Mouse (Mus musculus) stomach, embryonic 14.5 days (tissue): ENCODE data around the gene Olfr825. TPM values are rescaled to one million over a fixed set of nuclear protein-coding genes. Genes with fewer than 3 reads are reported as not detected.
"Not testable (repeated sequence)": the region's sequence is repeated elsewhere in the genome, so short reads cannot be mapped to it uniquely, and the experiment has no call there.

Experiments used
- ATAC-seq: fragments of 200-750 bp; cut with Nextera tagmentation; 2 replicates; pipeline ENCODE4 v1.8.0; 2017; ENCODE audit warnings: low read depth, moderate TSS enrichment; ENCODE audit not compliant: insufficient number of reproducible peaks, insufficient read depth, low FRiP score
- H3K27ac ChIP-seq: fragments of 300-500 bp; sonication (generic); 2 replicates; pipeline ENCODE4 v1.5.1; 2014; ENCODE audit warnings: mild to moderate bottlenecking, low read length, moderate library complexity, mixed read lengths
- H3K27me3 ChIP-seq: fragments of 300-500 bp; sonication (generic); 2 replicates; pipeline ENCODE4 v1.6.1; 2014; ENCODE audit warnings: low read length, control low read depth, mixed read lengths; ENCODE audit not compliant: control insufficient read depth, insufficient read depth
- H3K36me3 ChIP-seq: fragments of 300-500 bp; sonication (generic); 2 replicates; pipeline ENCODE4 v1.6.1; 2014; ENCODE audit warnings: mild to moderate bottlenecking, control low read depth, low read length, moderate library complexity, mixed read lengths; ENCODE audit not compliant: control insufficient read depth, insufficient read depth
- H3K4me1 ChIP-seq: fragments of 300-500 bp; sonication (generic); 2 replicates; pipeline ENCODE4 v1.6.1; 2014; ENCODE audit warnings: low read length, control low read depth, mixed read lengths; ENCODE audit not compliant: control insufficient read depth, insufficient read depth
- H3K4me2 ChIP-seq: fragments of 300-500 bp; sonication (generic); replicated peaks from 2 replicates; pipeline ENCODE4 v1.6.1; 2014; ENCODE audit warnings: low read depth, low read length, control low read depth
- H3K4me3 ChIP-seq: fragments of 300-500 bp; sonication (generic); 2 replicates; pipeline ENCODE4 v1.5.1; 2014; ENCODE audit warnings: low read depth, low read length, control low read depth
- H3K9ac ChIP-seq: fragments of 300-500 bp; sonication (generic); replicated peaks from 2 replicates; pipeline ENCODE4 v1.6.1; 2014; ENCODE audit warnings: low read depth, mild to moderate bottlenecking, control low read depth, low read length, moderate library complexity, mixed read lengths
- H3K9me3 ChIP-seq: fragments of 300-500 bp; sonication (generic); 2 replicates; pipeline ENCODE4 v1.6.1; 2016; ENCODE audit warnings: low read depth, low read length, control low read depth; ENCODE audit not compliant: control insufficient read depth
- WGBS: fragments of 180-500 bp; shearing (Covaris S2); extraction: QIAGEN DNeasy Blood & Tissue Kit; methylation state at CpG from one replicate; pipeline ENCODE4 v1.1.7; 2014; 5-methylcytosine and 5-hydroxymethylcytosine counted together
- polyA plus RNA-seq: library from polyadenylated mRNA; unstranded; fragments of >200 nt; fragmentation: Nextera tagmentation; extraction: Ambion mirVana; gene quantifications from 2 replicates; pipeline ENCODE4 v1.2.1, GENCODE M21; 2014

Gene Olfr825
- polyA plus RNA-seq: not detected in 2 replicates

GRCm38 (mm10) chr10:130166666-130167065 is at the start of gene Olfr825:
TSS of gene Olfr825 (minus strand) at chr10:130166766.
- no peak within 1 kb of the TSS for H3K4me3 ChIP-seq
- no peaks in the 10 kb centered on the region for H3K9me3 ChIP-seq
- no peaks in the 10 kb centered on the region for H3K4me1 ChIP-seq
- H3K36me3 ChIP-seq: no peaks in the 10 kb centered on the region
- H3K4me2 ChIP-seq: no peak within 1 kb of the TSS
- no peaks in the 10 kb centered on the region for H3K27me3 ChIP-seq
- no peak within 1 kb of the TSS for H3K9ac ChIP-seq
- no peak within 1 kb of the TSS for H3K27ac ChIP-seq
- no peak for ATAC-seq

- WGBS: 83% methylated on average over 1 of the region's 1 CpGs
- Histone ChIP-seq H3K9me3 (no peaks in the 10 kb centered on the region), H3K27ac (no peak within 1 kb of the TSS), H3K4me1 (no peaks in the 10 kb centered on the region), H3K4me2 (no peak within 1 kb of the TSS), H3K27me3 (no peaks in the 10 kb centered on the region), H3K9ac (no peak within 1 kb of the TSS), H3K4me3 (no peak within 1 kb of the TSS), H3K36me3 (no peaks in the 10 kb centered on the region)
- ATAC-seq: no peak
These were observed 47.7 kb upstream of the Olfr825 start, which contains the start of gene Olfr827 for GRCm38 (mm10) chr10:130214303-130214702. TSS of gene Olfr827 (minus strand) at chr10:130214403.

GRCm38 (mm10) chr10:130184086-130184485 is 17.5 kb upstream of the Olfr825 start, which contains the start of gene Olfr826:
TSS of gene Olfr826 (minus strand) at chr10:130184186.
- WGBS: 73% methylated on average over 1 of the region's 1 CpGs

GRCm38 (mm10) chr10:130165196-130165595 is 1.4 kb downstream of the Olfr825 start:
- Histone ChIP-seq H3K27me3 (no peaks in the 10 kb centered on the region), H3K27ac (no peak overlapping the region), H3K9ac (no peak overlapping the region), H3K36me3 (no peaks in the 10 kb centered on the region), H3K4me1 (no peaks in the 10 kb centered on the region), H3K4me3 (no peak overlapping the region), H3K4me2 (no peak overlapping the region), H3K9me3 (no peaks in the 10 kb centered on the region)
- no peak for ATAC-seq

More at GRCm38 (mm10) chr10:130184086-130184485, 17.5 kb upstream of the Olfr825 start, which contains the start of gene Olfr826:
- no peak for ATAC-seq
- no peaks in the 10 kb centered on the region for H3K4me1 ChIP-seq
- H3K27me3 ChIP-seq: no peaks in the 10 kb centered on the region
- H3K4me3 ChIP-seq: no peak within 1 kb of the TSS
- no peak within 1 kb of the TSS for H3K27ac ChIP-seq
- no peak within 1 kb of the TSS for H3K9ac ChIP-seq
- H3K36me3 ChIP-seq: no peaks in the 10 kb centered on the region
- no peaks in the 10 kb centered on the region for H3K9me3 ChIP-seq
- no peak within 1 kb of the TSS for H3K4me2 ChIP-seq

GRCm38 (mm10) chr10:130144121-130144520 is 22.4 kb downstream of the Olfr825 start:
- no peak overlapping the region for H3K4me3 ChIP-seq
- H3K36me3 ChIP-seq: no peaks in the 10 kb centered on the region
- H3K9me3 ChIP-seq: no peaks in the 10 kb centered on the region
- H3K27ac ChIP-seq: no peak overlapping the region
- H3K27me3 ChIP-seq: no peaks in the 10 kb centered on the region
- 83% methylated on average over 5 of the region's 5 CpGs for WGBS
- H3K4me2 ChIP-seq: no peak overlapping the region
- no peak overlapping the region for H3K9ac ChIP-seq
- H3K4me1 ChIP-seq: no peaks in the 10 kb centered on the region
- no peak for ATAC-seq

GRCm38 (mm10) chr10:130142481-130142880 is 24.1 kb downstream of the Olfr825 start:
- not testable (repeated sequence) for ATAC-seq, H3K9ac ChIP-seq, H3K4me2 ChIP-seq, H3K4me1 ChIP-seq, H3K36me3 ChIP-seq, H3K27me3 ChIP-seq, H3K27ac ChIP-seq, H3K4me3 ChIP-seq, H3K9me3 ChIP-seq
- 76% methylated on average over 5 of the region's 5 CpGs for WGBS

- no peak for ATAC-seq
- no peak overlapping the region for H3K4me3 ChIP-seq
- H3K27me3 ChIP-seq: no peaks in the 10 kb centered on the region
- H3K27ac ChIP-seq: no peak overlapping the region
- no peak overlapping the region for H3K4me2 ChIP-seq
- no peaks in the 10 kb centered on the region for H3K9me3 ChIP-seq
- no peaks in the 10 kb centered on the region for H3K4me1 ChIP-seq
- no peak overlapping the region for H3K9ac ChIP-seq
- no peaks in the 10 kb centered on the region for H3K36me3 ChIP-seq
These were observed 31.8 kb downstream of the Olfr825 start for GRCm38 (mm10) chr10:130134811-130135210.

GRCm38 (mm10) chr10:130129900-130130299 is 36.7 kb downstream of the Olfr825 start, which contains the start of gene Olfr824:
TSS of gene Olfr824 (minus strand) at chr10:130130000.
- not testable (repeated sequence) for H3K4me3 ChIP-seq, H3K27ac ChIP-seq, H3K4me1 ChIP-seq, H3K4me2 ChIP-seq, H3K36me3 ChIP-seq, H3K27me3 ChIP-seq, ATAC-seq, H3K9me3 ChIP-seq, H3K9ac ChIP-seq

GRCm38 (mm10) chr10:130116045-130116444 is 50.5 kb downstream of the Olfr825 start:
- H3K27ac ChIP-seq, H3K4me2 ChIP-seq, H3K9ac ChIP-seq, H3K36me3 ChIP-seq, H3K4me1 ChIP-seq, H3K27me3 ChIP-seq, H3K9me3 ChIP-seq, ATAC-seq, H3K4me3 ChIP-seq: not testable (repeated sequence)
- WGBS: 74% methylated on average over 3 of the region's 3 CpGs
